Mouse (Mus musculus) hindbrain, postnatal 0 days (tissue): ENCODE results near the gene Ulk4. TPM values are rescaled to one million over a fixed set of nuclear protein-coding genes. Genes with fewer than 3 reads are reported as not detected.
A peak's percentile ranks its signal among the peaks of the same experiment; 100 is the strongest.

Experiments
- ATAC-seq: fragments of 200-750 bp; cut with Nextera tagmentation; 2 replicates; pipeline ENCODE4 v1.8.0; 2017; ENCODE audit warnings: mild to moderate bottlenecking, moderate TSS enrichment, moderate library complexity
- DNase-seq: peaks from one replicate; pipeline ENCODE4 v3.0.0-alpha.2; 2015; ENCODE audit warnings: low spot score
- H3K27ac ChIP-seq: fragments of 300-500 bp; sonication (generic); 2 replicates; pipeline ENCODE4 v1.5.1; 2014; ENCODE audit warnings: mild to moderate bottlenecking
- H3K27me3 ChIP-seq: fragments of 300-500 bp; sonication (generic); 2 replicates; pipeline ENCODE4 v1.6.1; 2014; ENCODE audit warnings: low read length, mixed read lengths; ENCODE audit not compliant: insufficient read depth
- H3K36me3 ChIP-seq: fragments of 300-500 bp; sonication (generic); 2 replicates; pipeline ENCODE4 v1.6.1; 2014; ENCODE audit warnings: low read length, mixed read lengths; ENCODE audit not compliant: insufficient read depth
- H3K4me1 ChIP-seq: fragments of 300-500 bp; sonication (generic); 2 replicates; pipeline ENCODE4 v1.6.1; 2014; ENCODE audit warnings: antibody characterized with exemption, low read length, mixed read lengths; ENCODE audit not compliant: insufficient read depth
- H3K4me2 ChIP-seq: fragments of 300-500 bp; sonication (generic); 2 replicates; pipeline ENCODE4 v1.6.1; 2014; ENCODE audit warnings: low read depth, mild to moderate bottlenecking, low read length, moderate library complexity, mixed read lengths
- H3K4me3 ChIP-seq: fragments of 300-500 bp; sonication (generic); 2 replicates; pipeline ENCODE4 v1.5.1; 2014; ENCODE audit warnings: low read length
- H3K9ac ChIP-seq: fragments of 300-500 bp; sonication (generic); replicated peaks from 2 replicates; pipeline ENCODE4 v1.6.1; 2014; ENCODE audit warnings: mild to moderate bottlenecking, low read length, moderate library complexity, mixed read lengths
- H3K9me3 ChIP-seq: fragments of 300-500 bp; sonication (generic); 2 replicates; pipeline ENCODE4 v1.6.1; 2016; ENCODE audit warnings: low read length, mixed read lengths
- CTCF ChIP-seq: IDR thresholded peaks from 2 replicates; pipeline ENCODE4 v1.5.1; 2016; ENCODE audit warnings: antibody characterized with exemption, control low read depth, low read depth
- WGBS: fragments of 180-500 bp; shearing (Covaris S2); extraction: QIAGEN DNeasy Blood & Tissue Kit; methylation state at CpG from one replicate; pipeline ENCODE4 v1.1.7; 2014; 5-methylcytosine and 5-hydroxymethylcytosine counted together
- polyA plus RNA-seq: library from polyadenylated mRNA; unstranded; fragments of >200 nt; fragmentation: Nextera tagmentation; extraction: Ambion mirVana; gene quantifications from 2 replicates; pipeline ENCODE4 v1.2.1, GENCODE M21; 2015
- total RNA-seq: library from RNA; depleted of rRNA; stranded (reverse); fragments of >200 nt; gene quantifications from 2 replicates; pipeline ENCODE4 v1.2.3, GENCODE M21; 2014

The Ulk4 gene
- total and polyA plus RNA-seq, 2 experiments from 2014 or later = 20.0 to 76.3 TPM

DNA sequence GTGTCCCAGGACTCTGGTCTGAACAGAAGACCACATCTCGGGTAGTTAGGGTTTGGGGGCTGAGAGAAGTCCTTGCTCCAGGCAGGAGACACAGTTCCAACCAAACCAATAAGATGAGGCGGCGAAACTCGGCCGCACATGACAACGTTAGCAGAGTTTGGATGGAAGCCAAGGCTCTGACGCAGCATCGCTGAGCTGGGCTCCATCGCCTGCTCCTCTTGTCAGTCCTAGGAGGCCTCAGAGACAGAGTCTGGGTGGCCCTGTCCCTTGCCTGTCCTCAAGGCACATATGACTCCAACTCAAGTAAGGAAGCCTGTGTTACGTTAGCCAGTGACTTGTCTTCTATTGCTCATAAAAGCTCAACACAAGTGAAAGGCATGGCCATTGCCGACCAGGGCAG is 205.9 kb downstream of the Ulk4 start:
- Histone ChIP-seq H3K4me1 (peaks cover 3% of the 10 kb centered on the region; the same call in 1 of the 2 replicates), H3K36me3 (no peaks in the 10 kb centered on the region), H3K4me2 (no peak overlapping the region), H3K27me3 (no peaks in the 10 kb centered on the region), H3K4me3 (no peak overlapping the region), H3K9me3 (no peaks in the 10 kb centered on the region), H3K9ac (no peak overlapping the region), H3K27ac (no peak overlapping the region)
- no peak for ATAC-seq
- 59% methylated on average over 11 of the region's 11 CpGs for WGBS
- peak; percentile 54 for DNase-seq
- TF ChIP-seq CTCF = no peak

- Histone ChIP-seq H3K4me1 (no peaks in the 10 kb centered on the region; the same call in 1 of the 2 replicates), H3K27me3 (no peaks in the 10 kb centered on the region), H3K9me3 (no peaks in the 10 kb centered on the region), H3K27ac (no peak overlapping the region), H3K36me3 (no peaks in the 10 kb centered on the region), H3K4me3 (no peak overlapping the region), H3K4me2 (no peak overlapping the region), H3K9ac (no peak overlapping the region)
- 89% methylated on average over 5 of the region's 5 CpGs for WGBS
- DNase-seq = no peak
- no peak for TF ChIP-seq CTCF
- ATAC-seq = no peak
Observed at GRCm38 (mm10) chr9:121068115-121068514, 208.9 kb downstream of the Ulk4 start.

GRCm38 (mm10) chr9:121067043-121067442 is 210.0 kb downstream of the Ulk4 start:
- Histone ChIP-seq H3K4me3 (no peak overlapping the region), H3K36me3 (no peaks in the 10 kb centered on the region), H3K4me1 (peaks cover 4% of the 10 kb centered on the region), H3K9ac (no peak overlapping the region), H3K4me2 (no peak overlapping the region), H3K27ac (no peak overlapping the region), H3K9me3 (no peaks in the 10 kb centered on the region), H3K27me3 (no peaks in the 10 kb centered on the region)
- peak; percentile 38; the same call in 1 of the 2 replicates for ATAC-seq
- peak; percentile 52 for DNase-seq
- TF ChIP-seq CTCF = no peak
- WGBS = 57% methylated on average over 10 of the region's 10 CpGs

DNA sequence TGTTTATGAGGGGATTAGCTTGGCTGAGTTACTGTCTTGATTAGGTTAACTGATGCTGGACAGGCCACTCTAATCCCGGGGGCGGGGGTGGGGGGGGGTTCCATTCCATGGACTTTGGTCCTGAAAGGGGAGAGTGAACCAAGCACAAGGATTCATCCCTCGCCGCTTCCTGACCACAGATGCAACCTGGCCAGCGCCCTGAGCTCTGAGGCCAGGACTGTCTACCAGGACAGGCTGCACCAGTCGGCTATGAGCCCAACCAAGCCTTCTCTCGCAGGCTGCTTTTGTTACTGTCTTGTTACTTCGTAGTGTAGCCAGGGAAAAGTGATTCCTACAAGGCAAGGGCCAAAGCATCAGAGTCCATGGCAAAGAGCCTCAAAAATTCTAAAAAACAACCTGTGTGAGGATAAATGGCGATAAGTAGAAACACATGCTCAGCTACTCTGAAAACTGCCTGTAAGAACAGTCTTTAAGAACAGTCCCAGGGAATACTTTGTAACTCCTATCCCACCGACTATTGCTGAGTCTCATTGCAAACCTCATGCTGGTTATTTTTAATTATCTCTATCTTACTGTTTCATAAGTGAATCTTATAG is 211.5 kb downstream of the Ulk4 start:
- no peak overlapping the region for H3K4me3 ChIP-seq
- H3K36me3 ChIP-seq = no peaks in the 10 kb centered on the region
- no peaks in the 10 kb centered on the region for H3K27me3 ChIP-seq
- no peaks in the 10 kb centered on the region for H3K9me3 ChIP-seq
- H3K9ac ChIP-seq = no peak overlapping the region
- no peak overlapping the region for H3K27ac ChIP-seq
- TF ChIP-seq CTCF = no peak
- no peak overlapping the region for H3K4me2 ChIP-seq
- DNase-seq = no peak
- H3K4me1 ChIP-seq = peaks cover 9% of the 10 kb centered on the region
- no peak for ATAC-seq
- WGBS = 78% methylated on average over 10 of the region's 10 CpGs

GRCm38 (mm10) chr9:121064606-121065355 is 212.2 kb downstream of the Ulk4 start:
- peaks cover 9% of the 10 kb centered on the region for H3K4me1 ChIP-seq
- 83% methylated on average over 14 of the region's 14 CpGs for WGBS

DNA sequence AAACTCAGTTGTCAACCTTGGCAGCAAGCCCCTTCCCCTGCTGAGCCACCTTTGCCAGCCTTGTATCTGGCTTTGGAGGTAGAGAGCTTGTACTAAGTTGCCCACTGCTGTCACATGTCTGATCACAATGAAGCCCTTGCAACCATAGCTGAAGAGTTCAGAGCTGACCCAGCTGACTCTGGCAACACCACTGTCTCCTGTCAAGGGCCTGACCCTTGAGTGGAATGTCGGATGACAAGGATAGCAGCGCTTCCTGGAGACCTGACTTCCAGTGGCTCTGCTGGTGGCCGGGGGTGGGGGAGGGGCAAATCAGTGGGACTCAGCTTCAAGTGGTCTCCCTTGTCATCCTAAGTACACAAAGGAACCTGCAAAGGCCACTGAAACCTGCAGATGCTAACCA is 214.3 kb downstream of the Ulk4 start:
- Histone ChIP-seq H3K4me3 (no peak overlapping the region), H3K36me3 (no peaks in the 10 kb centered on the region), H3K4me1 (peaks cover 9% of the 10 kb centered on the region), H3K9ac (no peak overlapping the region), H3K27me3 (no peaks in the 10 kb centered on the region), H3K27ac (no peak overlapping the region), H3K9me3 (no peaks in the 10 kb centered on the region), H3K4me2 (no peak overlapping the region)
- no peak for TF ChIP-seq CTCF
- 32% methylated on average over 3 of the region's 3 CpGs for WGBS
- DNase-seq (no peak), ATAC-seq (no peak)

More at GRCm38 (mm10) chr9:121064606-121065355, 212.2 kb downstream of the Ulk4 start:
- no peak overlapping the region for H3K9ac ChIP-seq
- H3K27me3 ChIP-seq = no peaks in the 10 kb centered on the region
- no peak overlapping the region for H3K27ac ChIP-seq
- no peak for TF ChIP-seq CTCF
- no peak overlapping the region for H3K4me2 ChIP-seq
- no peaks in the 10 kb centered on the region for H3K36me3 ChIP-seq
- H3K9me3 ChIP-seq = no peaks in the 10 kb centered on the region
- no peak overlapping the region for H3K4me3 ChIP-seq
- DNase-seq = no peak
- ATAC-seq = no peak
